Mouse (Mus musculus) cerebellum, adult 2 months (tissue): ENCODE measurements at regions not wholly inside any gene's neighbourhood (a gene's known extent, or its start where the extent isn't known, plus 50 kb on each side); places are given as distances from the start of the nearest gene placed in this dataset.
"Not testable (repeated sequence)": the region's sequence is repeated elsewhere in the genome, so short reads cannot be mapped to it uniquely, and the experiment has no call there.

Experiments
- DNase-seq, 2 experiments: peaks; one replicate each; pipeline ENCODE4 v3.0.0; 2021
- H3K27ac ChIP-seq: fragments of 200-500 bp; 2 replicates; pipeline ENCODE4 v1.5.1; 2012; ENCODE audit warnings: low read length, control low read depth, inconsistent platforms; ENCODE audit not compliant: insufficient read depth
- H3K27me3 ChIP-seq: fragments of 200-500 bp; 2 replicates; pipeline ENCODE4 v1.6.1; 2012; ENCODE audit warnings: inconsistent platforms, mild to moderate bottlenecking, low read length, moderate library complexity; ENCODE audit not compliant: control insufficient read depth, insufficient read depth
- H3K4me1 ChIP-seq: fragments of 200-500 bp; 2 replicates; pipeline ENCODE4 v1.6.1; 2011; ENCODE audit warnings: low read length; ENCODE audit not compliant: control insufficient read depth, insufficient read depth
- H3K4me3 ChIP-seq: fragments of 200-500 bp; replicated peaks from 2 replicates; pipeline ENCODE3; 2011; ENCODE audit warnings: mild to moderate bottlenecking, low read depth, low read length, control low read depth; ENCODE audit not compliant: insufficient read depth
- CTCF ChIP-seq: fragments of 200-500 bp; IDR thresholded peaks from 2 replicates; pipeline ENCODE4 v1.5.1; 2011; ENCODE audit warnings: low read depth, mild to moderate bottlenecking, control low read depth, low read length, moderate library complexity, borderline replicate concordance; ENCODE audit not compliant: insufficient read depth
- POLR2A ChIP-seq: fragments of 200-500 bp; IDR thresholded peaks from 2 replicates; pipeline ENCODE4 v1.6.1; 2011; ENCODE audit warnings: low read length, control low read depth, borderline replicate concordance; ENCODE audit not compliant: insufficient read depth
- WGBS: fragments of 180-500 bp; shearing (Covaris S2); methylation state at CpG from one replicate; pipeline ENCODE4 v1.1.7; 2018; 5-methylcytosine and 5-hydroxymethylcytosine counted together

DNA sequence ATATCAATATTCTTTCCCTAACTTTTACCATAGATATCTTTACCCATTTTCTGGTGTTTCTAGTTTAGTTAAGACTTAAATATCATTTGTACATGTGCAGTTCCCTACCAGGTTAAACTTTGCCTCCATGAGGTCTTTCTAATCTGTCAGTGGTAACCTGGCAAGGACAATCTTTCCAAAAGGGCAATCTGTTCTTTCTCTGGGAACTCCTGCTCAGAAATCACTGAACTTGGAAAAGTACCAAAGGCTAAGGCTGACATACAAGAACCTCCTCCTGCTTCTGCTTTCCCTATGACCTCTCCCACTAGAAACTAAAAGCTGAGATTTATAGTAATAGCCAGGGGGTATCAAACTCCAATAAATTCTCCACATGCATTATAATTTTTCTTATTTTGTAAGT, 1102.4 kb upstream of the Ghitm start:
- peak in 1 of 2 experiments; percentile 13 for DNase-seq
- Histone ChIP-seq H3K27ac (no peak overlapping the region), H3K4me1 (no peaks in the 10 kb centered on the region), H3K4me3 (no peak overlapping the region), H3K27me3 (no peaks in the 10 kb centered on the region)
- TF ChIP-seq CTCF (no peak), POLR2A (no peak)

DNA sequence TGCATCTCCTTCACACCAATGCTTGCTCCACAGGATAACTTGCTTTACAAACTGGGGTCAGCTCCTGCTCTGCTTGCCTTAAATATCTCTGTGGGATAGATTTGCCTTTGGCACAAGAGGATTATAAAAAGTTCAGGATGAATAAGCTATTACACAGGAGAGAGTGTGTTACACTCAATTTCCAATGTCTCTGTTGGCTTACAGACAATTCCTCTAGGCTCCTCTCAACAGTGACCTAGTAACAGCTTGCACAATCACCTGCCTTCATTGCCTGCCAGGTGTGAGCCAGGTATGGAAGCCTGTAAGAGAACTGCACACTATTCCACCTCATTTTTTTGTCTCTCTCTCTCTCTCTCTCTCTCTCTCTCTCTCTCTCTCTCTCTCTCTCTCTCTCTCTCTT, 1073.5 kb upstream of the Ghitm start:
- H3K27me3 ChIP-seq, result no peaks in the 10 kb centered on the region
- peak in 1 of 2 experiments; percentile 8 for DNase-seq
- TF ChIP-seq POLR2A (no peak), CTCF (no peak)
- no peak overlapping the region for H3K4me3 ChIP-seq
- no peak overlapping the region for H3K27ac ChIP-seq
- H3K4me1 ChIP-seq, result no peaks in the 10 kb centered on the region

DNA sequence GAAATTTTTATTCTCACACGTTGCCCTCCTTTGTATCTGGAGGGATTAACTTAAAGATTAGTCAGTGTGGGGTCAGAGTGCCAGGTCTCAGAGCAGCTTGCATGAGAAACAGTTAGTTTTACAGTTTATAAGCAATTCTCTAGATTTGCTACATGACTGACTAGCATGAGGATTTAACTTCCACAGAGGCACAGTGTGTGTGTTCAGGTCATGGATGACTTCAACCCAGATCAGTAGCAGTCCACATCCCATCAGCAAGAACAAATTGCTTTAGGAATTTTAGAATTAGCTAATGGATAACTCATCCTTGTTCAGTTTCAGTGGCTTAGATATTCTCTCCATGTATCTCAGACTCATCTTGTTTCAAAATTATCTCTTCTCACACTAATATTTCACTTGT, 1056.7 kb upstream of the Ghitm start:
- H3K27me3 ChIP-seq, result no peaks in the 10 kb centered on the region
- H3K4me3 ChIP-seq, result no peak overlapping the region
- no peak for DNase-seq
- H3K4me1 ChIP-seq, result no peaks in the 10 kb centered on the region
- WGBS, result 54% methylated on average over 1 of the region's 1 CpGs
- TF ChIP-seq CTCF (no peak), POLR2A (no peak)
- no peak overlapping the region for H3K27ac ChIP-seq

DNA sequence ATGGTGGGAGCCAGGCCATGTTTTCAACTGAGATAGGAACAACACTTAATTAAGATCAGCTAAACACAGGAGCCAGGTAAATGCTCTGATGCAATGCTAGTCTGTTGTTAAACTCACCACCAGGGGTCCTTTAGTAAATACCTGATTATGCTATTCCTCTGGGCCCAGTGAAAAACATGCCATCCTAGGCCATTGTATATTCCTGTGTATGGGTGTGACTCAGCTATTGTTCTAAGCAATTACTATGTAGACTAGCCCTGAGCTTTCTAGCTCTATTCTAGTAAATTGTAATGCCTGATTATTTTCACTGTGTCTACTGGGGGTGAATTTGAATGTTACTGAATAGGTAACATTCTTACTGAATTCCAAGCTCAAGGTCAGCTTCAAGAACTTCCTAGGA, 1050.5 kb upstream of the Ghitm start:
- not testable (repeated sequence) for DNase-seq, H3K27me3 ChIP-seq, H3K4me3 ChIP-seq, H3K27ac ChIP-seq, H3K4me1 ChIP-seq

DNA sequence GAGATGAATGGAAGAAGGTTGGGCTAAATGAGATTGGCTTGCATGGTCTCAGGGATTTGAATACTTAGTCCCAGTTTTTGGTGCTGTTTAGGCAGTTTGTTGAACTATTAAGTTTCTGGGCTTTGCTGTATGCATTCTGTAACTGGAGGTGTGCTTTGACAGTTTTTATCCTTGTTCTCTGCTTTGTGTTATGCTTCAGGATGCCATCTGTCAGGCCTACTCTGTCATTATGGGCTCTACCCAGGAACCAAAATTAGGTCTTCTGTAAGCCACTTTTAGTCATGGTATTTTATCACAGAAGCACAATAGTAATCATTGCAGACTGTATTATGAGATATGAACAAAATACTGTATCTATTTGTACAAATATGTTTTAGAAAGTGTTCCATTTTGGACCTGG, 1017.8 kb upstream of the Ghitm start:
- Histone ChIP-seq H3K27me3 (no peaks in the 10 kb centered on the region), H3K4me1 (no peaks in the 10 kb centered on the region), H3K27ac (no peak overlapping the region), H3K4me3 (no peak overlapping the region)
- TF ChIP-seq CTCF (no peak), POLR2A (no peak)
- DNase-seq, result no peak

DNA sequence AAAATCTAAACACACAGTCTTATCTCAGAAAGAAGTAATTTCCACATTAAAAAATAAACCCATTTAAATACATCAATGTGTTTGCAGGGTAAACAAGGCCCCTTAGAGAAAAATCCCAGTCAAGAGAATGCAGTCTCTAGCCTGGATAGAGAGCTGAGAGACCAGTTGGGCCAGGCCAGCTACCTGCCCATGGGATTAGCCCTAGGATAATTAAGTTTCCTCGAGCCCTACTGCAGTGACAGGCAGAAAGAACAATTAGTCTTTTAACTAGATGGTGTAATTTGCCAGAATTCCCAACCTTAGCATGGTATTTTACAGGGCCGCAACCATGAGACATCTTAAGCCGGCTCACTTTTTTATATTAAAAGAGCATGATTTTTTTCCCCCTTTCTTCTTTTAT, 995.6 kb upstream of the Ghitm start:
- no peak for DNase-seq
- 67% methylated on average over 3 of the region's 3 CpGs for WGBS
- Histone ChIP-seq H3K27me3 (no peaks in the 10 kb centered on the region), H3K27ac (no peak overlapping the region), H3K4me1 (no peaks in the 10 kb centered on the region), H3K4me3 (no peak overlapping the region)
- TF ChIP-seq CTCF (no peak), POLR2A (no peak)
